Mouse (Mus musculus) small intestine, adult 2 months (tissue): Measurements from ENCODE around the gene Col6a4.

Source experiments
- CTCF ChIP-seq: fragments of 200-500 bp; IDR thresholded peaks from 2 replicates; pipeline ENCODE4 v1.5.1; 2012; ENCODE audit warnings: low read depth, mild to moderate bottlenecking, control low read depth, inconsistent platforms, low read length, moderate library complexity, mixed read lengths; ENCODE audit not compliant: insufficient replicate concordance, insufficient read length; ENCODE audit errors: extremely low read depth
- POLR2A ChIP-seq: fragments of 200-500 bp; IDR thresholded peaks from 2 replicates; pipeline ENCODE4 v1.6.1; 2012; ENCODE audit warnings: low read depth, mild to moderate bottlenecking, control low read depth, inconsistent platforms, low read length, moderate library complexity

GRCm38 (mm10) chr9:105959116-105959515, 137.5 kb downstream of the Col6a4 start:
- TF ChIP-seq CTCF (no peak), POLR2A (no peak)
